Comparison of ENCODE assay signal across 17 mouse cellular contexts in the genomic region with DNA sequence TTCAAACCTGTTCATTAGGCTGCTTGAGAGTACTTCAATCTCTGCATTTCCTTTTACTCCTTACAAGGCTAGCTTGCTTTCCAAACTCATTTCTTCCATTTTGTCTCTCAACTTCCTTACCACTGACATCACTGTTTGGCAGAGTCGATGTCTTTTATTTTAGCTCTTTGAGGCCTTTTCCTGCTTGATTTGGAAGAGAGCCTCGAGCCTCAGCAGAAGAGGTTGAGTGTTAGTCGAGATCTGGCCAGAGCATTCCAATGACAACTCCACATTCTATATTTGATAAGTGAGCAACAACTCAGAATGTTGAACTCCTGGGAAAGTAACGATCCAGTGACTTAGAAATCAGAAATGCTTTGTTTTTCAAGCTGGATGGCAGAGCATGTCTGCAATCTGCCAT. TPM values are rescaled to one million over a fixed set of nuclear protein-coding genes. Genes with fewer than 3 reads are reported as not detected.
A peak's percentile ranks its signal among the peaks of the same experiment; 100 is the strongest.
DNase-seq lines count a peak whose midpoint lies in the region; ATAC-seq and TF ChIP-seq lines count a peak whose summit lies in the region.
"Had no signal": no experiment of that assay in that cellular context is flagged by ENCODE, and none has a peak within 500 bp of the region (broad histone marks: within the 10 kb centered on the region; RNA-seq: fewer than 3 reads in every experiment).

No protein-coding gene starts in this region.

- DNase-seq in embryonic facial prominence, embryonic 14.5 days (ENCODE audit: low spot score), result peak; percentile 70
- no peak for DNase-seq in embryonic facial prominence, embryonic 10.5 days (ENCODE audit: low spot score)
- DNase-seq in midbrain, embryonic 11.5 days (ENCODE audit: low spot score, missing footprints), result peak; percentile 41
- peak; percentile 80 for DNase-seq in heart, postnatal 0 days (ENCODE audit: low spot score)
- DNase-seq in lung, postnatal 36 days, result peak; percentile 70
- DNase-seq in layer of hippocampus, adult 11-12 months (ENCODE audit: low spot score), result no peak
- DNase-seq: adrenal gland, adult 8-10 months; cerebellum, adult 11-12 months; layer of hippocampus, postnatal 36 days; midbrain, embryonic 14.5 days; thymus, postnatal 36 days had no signal

- peaks cover 12% of the 10 kb centered on the region for H3K4me1 ChIP-seq in embryonic facial prominence, embryonic 14.5 days (ENCODE audit: control insufficient read depth, insufficient read depth, low read length)
- H3K4me1 ChIP-seq in embryonic facial prominence, embryonic 10.5 days, result peaks cover 23% of the 10 kb centered on the region
- H3K4me1 ChIP-seq in midbrain, embryonic 11.5 days (ENCODE audit: control insufficient read depth, insufficient read depth, low read length), result peaks cover 18% of the 10 kb centered on the region
- H3K4me1 ChIP-seq in midbrain, embryonic 13.5 days (replicated peaks), result peaks cover 21% of the 10 kb centered on the region
- peaks cover 23% of the 10 kb centered on the region for H3K4me1 ChIP-seq in heart, postnatal 0 days (ENCODE audit: control insufficient read depth, insufficient read depth)
- H3K4me1 ChIP-seq: liver, embryonic 12.5 days had no signal

- no peaks in the 10 kb centered on the region for H3K9me3 ChIP-seq in embryonic facial prominence, embryonic 14.5 days (ENCODE audit: control insufficient read depth, low read length)
- H3K9me3 ChIP-seq in embryonic facial prominence, embryonic 10.5 days, result no peaks in the 10 kb centered on the region
- H3K9me3 ChIP-seq in midbrain, embryonic 11.5 days (ENCODE audit: control insufficient read depth, low read length), result no peaks in the 10 kb centered on the region
- no peaks in the 10 kb centered on the region for H3K9me3 ChIP-seq in midbrain, embryonic 13.5 days
- H3K9me3 ChIP-seq in heart, postnatal 0 days (replicated peaks; ENCODE audit: control insufficient read depth, low read length), result no peaks in the 10 kb centered on the region
- H3K9me3 ChIP-seq: embryonic facial prominence, embryonic 13.5 days; hindbrain, embryonic 12.5 days; liver, embryonic 12.5 days had no signal

- H3K4me2 ChIP-seq in embryonic facial prominence, embryonic 14.5 days (ENCODE audit: low read depth, low read length), result no peak overlapping the region
- no peak overlapping the region for H3K4me2 ChIP-seq in midbrain, embryonic 11.5 days
- H3K4me2 ChIP-seq in midbrain, embryonic 13.5 days (replicated peaks), result no peak overlapping the region
- H3K4me2 ChIP-seq in heart, postnatal 0 days (ENCODE audit: low read depth, low read length), result no peak overlapping the region
- H3K4me2 ChIP-seq: embryonic facial prominence, embryonic 13.5 days; hindbrain, embryonic 12.5 days; liver, embryonic 12.5 days had no signal

- TF ChIP-seq CTCF in heart, postnatal 0 days (IDR thresholded peaks at IDR 0.05; ENCODE audit: low read depth), result no peak

- no peak overlapping the region for H3K4me3 ChIP-seq in embryonic facial prominence, embryonic 14.5 days (ENCODE audit: low read depth, low read length)
- H3K4me3 ChIP-seq in embryonic facial prominence, embryonic 10.5 days, result no peak overlapping the region
- H3K4me3 ChIP-seq in midbrain, embryonic 11.5 days (ENCODE audit: low read depth, low read length), result no peak overlapping the region
- no peak overlapping the region for H3K4me3 ChIP-seq in midbrain, embryonic 13.5 days (replicated peaks)
- no peak overlapping the region for H3K4me3 ChIP-seq in heart, postnatal 0 days (ENCODE audit: low read depth, low read length)
- H3K4me3 ChIP-seq: embryonic facial prominence, embryonic 13.5 days; hindbrain, embryonic 12.5 days; liver, embryonic 12.5 days had no signal

- H3K27ac ChIP-seq in embryonic facial prominence, embryonic 14.5 days (replicated peaks; ENCODE audit: low read depth, low read length), result no peak overlapping the region
- H3K27ac ChIP-seq in embryonic facial prominence, embryonic 10.5 days (replicated peaks), result no peak overlapping the region
- no peak overlapping the region for H3K27ac ChIP-seq in midbrain, embryonic 11.5 days (ENCODE audit: low read depth, low read length)
- no peak overlapping the region for H3K27ac ChIP-seq in midbrain, embryonic 13.5 days
- peak overlapping the region; percentile 88 for H3K27ac ChIP-seq in heart, postnatal 0 days (ENCODE audit: low read depth)
- H3K27ac ChIP-seq: embryonic facial prominence, embryonic 13.5 days; hindbrain, embryonic 12.5 days; liver, embryonic 12.5 days had no signal

- no peak for ATAC-seq in embryonic facial prominence, embryonic 14.5 days (ENCODE audit: low read depth)
- no peak for ATAC-seq in midbrain, embryonic 11.5 days (ENCODE audit: low FRiP score)
- no peak for ATAC-seq in midbrain, embryonic 13.5 days
- ATAC-seq in heart, postnatal 0 days (ENCODE audit: insufficient read depth, low read depth), result peak; percentile 74
- no peak for ATAC-seq in CD4-positive, CD25-positive, alpha-beta regulatory T cell, adult 4 months
- ATAC-seq: liver, embryonic 12.5 days had no signal

- 48% methylated on average over 4 of the region's 4 CpGs for WGBS in embryonic facial prominence, embryonic 14.5 days
- WGBS in embryonic facial prominence, embryonic 10.5 days, result 76% methylated on average over 4 of the region's 4 CpGs
- WGBS in midbrain, embryonic 11.5 days, result 77% methylated on average over 4 of the region's 4 CpGs
- WGBS in midbrain, embryonic 13.5 days, result 73% methylated on average over 4 of the region's 4 CpGs
- 6% methylated on average over 4 of the region's 4 CpGs for WGBS in heart, postnatal 0 days

- no peaks in the 10 kb centered on the region for H3K27me3 ChIP-seq in embryonic facial prominence, embryonic 14.5 days (replicated peaks; ENCODE audit: control insufficient read depth, insufficient read depth, low read length)
- H3K27me3 ChIP-seq in embryonic facial prominence, embryonic 10.5 days (replicated peaks; ENCODE audit: low read depth, poor library complexity, severe bottlenecking), result no peaks in the 10 kb centered on the region
- no peaks in the 10 kb centered on the region for H3K27me3 ChIP-seq in midbrain, embryonic 11.5 days (ENCODE audit: control insufficient read depth, insufficient read depth, low read length)
- H3K27me3 ChIP-seq in midbrain, embryonic 13.5 days, result no peaks in the 10 kb centered on the region
- H3K27me3 ChIP-seq in heart, postnatal 0 days (ENCODE audit: control insufficient read depth, insufficient read depth, low read length), result no peaks in the 10 kb centered on the region
- H3K27me3 ChIP-seq: embryonic facial prominence, embryonic 13.5 days; hindbrain, embryonic 12.5 days; liver, embryonic 12.5 days had no signal

- no peak for TF ChIP-seq EP300 in heart, postnatal 0 days (IDR thresholded peaks at IDR 0.05; ENCODE audit: low read depth)

- no peak overlapping the region for H3K9ac ChIP-seq in embryonic facial prominence, embryonic 14.5 days (ENCODE audit: low read depth, low read length)
- no peak overlapping the region for H3K9ac ChIP-seq in midbrain, embryonic 11.5 days (ENCODE audit: low read length)
- no peak overlapping the region for H3K9ac ChIP-seq in midbrain, embryonic 13.5 days (replicated peaks)
- H3K9ac ChIP-seq in heart, postnatal 0 days (replicated peaks; ENCODE audit: low read depth, low read length), result no peak overlapping the region; the same call in 1 of the 2 replicates
- H3K9ac ChIP-seq: embryonic facial prominence, embryonic 13.5 days; hindbrain, embryonic 12.5 days; liver, embryonic 12.5 days had no signal

- no peaks in the 10 kb centered on the region for H3K36me3 ChIP-seq in embryonic facial prominence, embryonic 14.5 days (ENCODE audit: control insufficient read depth, insufficient read depth, low read length)
- H3K36me3 ChIP-seq in embryonic facial prominence, embryonic 10.5 days (replicated peaks), result no peaks in the 10 kb centered on the region
- no peaks in the 10 kb centered on the region for H3K36me3 ChIP-seq in midbrain, embryonic 11.5 days (ENCODE audit: control insufficient read depth, insufficient read depth, low read length)
- H3K36me3 ChIP-seq in midbrain, embryonic 13.5 days, result no peaks in the 10 kb centered on the region
- H3K36me3 ChIP-seq in heart, postnatal 0 days (replicated peaks; ENCODE audit: control insufficient read depth, insufficient read depth, low read length), result no peaks in the 10 kb centered on the region
- H3K36me3 ChIP-seq: embryonic facial prominence, embryonic 13.5 days; hindbrain, embryonic 12.5 days; liver, embryonic 12.5 days had no signal

RNA-seq across cellular contexts. Expression of a gene that starts 48.4 kb away (rescaled TPM):
- polyA plus RNA-seq in embryonic facial prominence, embryonic 14.5 days (2014; fragmentation: Nextera tagmentation; extraction: Ambion mirVana), result 80.2 and 91.6 TPM in 2 replicates
- 74.0 and 77.6 TPM in 2 replicates for polyA plus RNA-seq in embryonic facial prominence, embryonic 10.5 days (2016; fragmentation: Nextera tagmentation; extraction: Ambion mirVana)
- 124 and 131 TPM in 2 replicates for polyA plus RNA-seq in midbrain, embryonic 11.5 days (2014; fragmentation: Nextera tagmentation; extraction: Ambion mirVana)
- polyA plus RNA-seq in midbrain, embryonic 13.5 days (2015; fragmentation: Nextera tagmentation; extraction: Ambion mirVana), result 120 and 125 TPM in 2 replicates
- total RNA-seq in heart, postnatal 0 days (2014; rRNA removed; ENCODE audit: low replicate concordance), result 32.7 and 59.4 TPM in 2 replicates
- 25.6 and 26.6 TPM in 2 replicates for polyA plus RNA-seq in heart, postnatal 0 days (2015; fragmentation: Nextera tagmentation; extraction: Ambion mirVana)
- not detected for polyA plus RNA-seq in CD4-positive, CD25-positive, alpha-beta regulatory T cell, adult 4 months (2017; shearing (Covaris generic))
- total RNA-seq: MEL had no signal

Comparison
In these comparisons a context has a peak if more than half of its experiments do, and no peak if none do; other contexts are left out.
1. DNase-seq: peak in embryonic facial prominence, embryonic 14.5 days (single experiment), midbrain, embryonic 11.5 days (single experiment), heart, postnatal 0 days (single experiment) and lung, postnatal 36 days (single experiment); none in embryonic facial prominence, embryonic 10.5 days (single experiment) and layer of hippocampus, adult 11-12 months (single experiment).
2. RNA of a gene that starts 48.4 kb away (polyA plus RNA-seq): 120 to 125 TPM in midbrain, embryonic 13.5 days, 124 to 131 TPM in midbrain, embryonic 11.5 days, 80.2 to 91.6 TPM in embryonic facial prominence, embryonic 14.5 days, 74.0 to 77.6 TPM in embryonic facial prominence, embryonic 10.5 days and 25.6 to 26.6 TPM in heart, postnatal 0 days; not detected in CD4-positive, CD25-positive, alpha-beta regulatory T cell, adult 4 months; every median in the first group is over 10 times any median in the second.